Mouse (Mus musculus): ENCODE data around the gene Des. TPM values are rescaled to one million over a fixed set of nuclear protein-coding genes. Genes with fewer than 3 reads are reported as not detected.

Gene Des
- polyA plus RNA-seq (2014; fragmentation: Illumina TruSeq; extraction: RNeasy Lipid Tissue Mini Kit (QIAGEN cat#74804); ENCODE audit: low read depth, low replicate concordance) = 0.55 TPM

GRCm38 (mm10) chr1:75360112-75361031, at the start of gene Des:
Gene Des (plus strand): TSS chr1:75360329.

GRCm38 (mm10) chr1:75317241-75318201, 42.6 kb upstream of the Des start, which contains the start of gene Dnpep:
Gene Dnpep (minus strand): TSS chr1:75317990.

GRCm38 (mm10) chr1:75374950-75375936, 15.1 kb downstream of the Des start, which contains the start of gene Speg:
Gene Speg (plus strand): TSS chr1:75375297.

Other genes with a start within 250 kb of the Des start
- gene Nhej1, start 235.1 kb upstream of the Des start, polyA plus RNA-seq (2014; fragmentation: Illumina TruSeq; extraction: RNeasy Lipid Tissue Mini Kit (QIAGEN cat#74804); ENCODE audit: low read depth, low replicate concordance) = 4.0 TPM
- gene Slc23a3, start 226.4 kb upstream of the Des start, polyA plus RNA-seq (2014; fragmentation: Illumina TruSeq; extraction: RNeasy Lipid Tissue Mini Kit (QIAGEN cat#74804); ENCODE audit: low read depth, low replicate concordance) = not detected
- 14.3 TPM for gene Cnppd1, start 217.6 kb upstream of the Des start, polyA plus RNA-seq (2014; fragmentation: Illumina TruSeq; extraction: RNeasy Lipid Tissue Mini Kit (QIAGEN cat#74804); ENCODE audit: low read depth, low replicate concordance)
- 17.7 TPM for gene Retreg2, start 217.6 kb upstream of the Des start, polyA plus RNA-seq (2014; fragmentation: Illumina TruSeq; extraction: RNeasy Lipid Tissue Mini Kit (QIAGEN cat#74804); ENCODE audit: low read depth, low replicate concordance)
- gene Zfand2b, start 191.7 kb upstream of the Des start, polyA plus RNA-seq (2014; fragmentation: Illumina TruSeq; extraction: RNeasy Lipid Tissue Mini Kit (QIAGEN cat#74804); ENCODE audit: low read depth, low replicate concordance) = not detected
- 9.5 TPM for gene Abcb6, start 179.9 kb upstream of the Des start, polyA plus RNA-seq (2014; fragmentation: Illumina TruSeq; extraction: RNeasy Lipid Tissue Mini Kit (QIAGEN cat#74804); ENCODE audit: low read depth, low replicate concordance)
- 3.0 TPM for gene Ankzf1, start 168.2 kb upstream of the Des start, polyA plus RNA-seq (2014; fragmentation: Illumina TruSeq; extraction: RNeasy Lipid Tissue Mini Kit (QIAGEN cat#74804); ENCODE audit: low read depth, low replicate concordance)
- gene Atg9a, start 168.1 kb upstream of the Des start, polyA plus RNA-seq (2014; fragmentation: Illumina TruSeq; extraction: RNeasy Lipid Tissue Mini Kit (QIAGEN cat#74804); ENCODE audit: low read depth, low replicate concordance) = 68.6 TPM
- gene Glb1l, start 149.5 kb upstream of the Des start, polyA plus RNA-seq (2014; fragmentation: Illumina TruSeq; extraction: RNeasy Lipid Tissue Mini Kit (QIAGEN cat#74804); ENCODE audit: low read depth, low replicate concordance) = 194 TPM
- 18.6 TPM for gene Stk16, start 149.5 kb upstream of the Des start, polyA plus RNA-seq (2014; fragmentation: Illumina TruSeq; extraction: RNeasy Lipid Tissue Mini Kit (QIAGEN cat#74804); ENCODE audit: low read depth, low replicate concordance)
- gene Tuba4a, start 140.5 kb upstream of the Des start, polyA plus RNA-seq (2014; fragmentation: Illumina TruSeq; extraction: RNeasy Lipid Tissue Mini Kit (QIAGEN cat#74804); ENCODE audit: low read depth, low replicate concordance) = 11.1 TPM
- gene A630095N17Rik, start 128.2 kb upstream of the Des start, polyA plus RNA-seq (2014; fragmentation: Illumina TruSeq; extraction: RNeasy Lipid Tissue Mini Kit (QIAGEN cat#74804); ENCODE audit: low read depth, low replicate concordance) = 33.7 TPM
- 96.0 TPM for gene Dnajb2, start 123.9 kb upstream of the Des start, polyA plus RNA-seq (2014; fragmentation: Illumina TruSeq; extraction: RNeasy Lipid Tissue Mini Kit (QIAGEN cat#74804); ENCODE audit: low read depth, low replicate concordance)
- gene Ptprn, start 95.8 kb upstream of the Des start, polyA plus RNA-seq (2014; fragmentation: Illumina TruSeq; extraction: RNeasy Lipid Tissue Mini Kit (QIAGEN cat#74804); ENCODE audit: low read depth, low replicate concordance) = not detected
- gene Resp18, start 81.9 kb upstream of the Des start, polyA plus RNA-seq (2014; fragmentation: Illumina TruSeq; extraction: RNeasy Lipid Tissue Mini Kit (QIAGEN cat#74804); ENCODE audit: low read depth, low replicate concordance) = 0.56 TPM
- gene Dnpep, start 42.3 kb upstream of the Des start, polyA plus RNA-seq (2014; fragmentation: Illumina TruSeq; extraction: RNeasy Lipid Tissue Mini Kit (QIAGEN cat#74804); ENCODE audit: low read depth, low replicate concordance) = 5.5 TPM
- gene Speg, start 15.0 kb downstream of the Des start, polyA plus RNA-seq (2014; fragmentation: Illumina TruSeq; extraction: RNeasy Lipid Tissue Mini Kit (QIAGEN cat#74804); ENCODE audit: low read depth, low replicate concordance) = 0.14 TPM
- gene Gmppa, start 75.6 kb downstream of the Des start, polyA plus RNA-seq (2014; fragmentation: Illumina TruSeq; extraction: RNeasy Lipid Tissue Mini Kit (QIAGEN cat#74804); ENCODE audit: low read depth, low replicate concordance) = 7.7 TPM
- 0.08 TPM for gene Asic4, start 90.1 kb downstream of the Des start, polyA plus RNA-seq (2014; fragmentation: Illumina TruSeq; extraction: RNeasy Lipid Tissue Mini Kit (QIAGEN cat#74804); ENCODE audit: low read depth, low replicate concordance)
- 0.35 TPM for gene Chpf, start 119.0 kb downstream of the Des start, polyA plus RNA-seq (2014; fragmentation: Illumina TruSeq; extraction: RNeasy Lipid Tissue Mini Kit (QIAGEN cat#74804); ENCODE audit: low read depth, low replicate concordance)
- gene Tmem198, start 119.2 kb downstream of the Des start, polyA plus RNA-seq (2014; fragmentation: Illumina TruSeq; extraction: RNeasy Lipid Tissue Mini Kit (QIAGEN cat#74804); ENCODE audit: low read depth, low replicate concordance) = not detected
- 2.6 TPM for gene Obsl1, start 146.1 kb downstream of the Des start, polyA plus RNA-seq (2014; fragmentation: Illumina TruSeq; extraction: RNeasy Lipid Tissue Mini Kit (QIAGEN cat#74804); ENCODE audit: low read depth, low replicate concordance)
- gene Inha, start 146.7 kb downstream of the Des start, polyA plus RNA-seq (2014; fragmentation: Illumina TruSeq; extraction: RNeasy Lipid Tissue Mini Kit (QIAGEN cat#74804); ENCODE audit: low read depth, low replicate concordance) = 8.7 TPM
- gene Stk11ip, start 161.2 kb downstream of the Des start, polyA plus RNA-seq (2014; fragmentation: Illumina TruSeq; extraction: RNeasy Lipid Tissue Mini Kit (QIAGEN cat#74804); ENCODE audit: low read depth, low replicate concordance) = 3.2 TPM
- 0.60 TPM for gene Slc4a3, start 185.9 kb downstream of the Des start, polyA plus RNA-seq (2014; fragmentation: Illumina TruSeq; extraction: RNeasy Lipid Tissue Mini Kit (QIAGEN cat#74804); ENCODE audit: low read depth, low replicate concordance)